Mouse (Mus musculus) urinary bladder, postnatal 25 days (tissue): ENCODE results near the gene Cops3.

Source experiments
- DNase-seq: peaks from one replicate; pipeline ENCODE4 v3.0.0; 2022; ENCODE audit warnings: low spot score

Gene Cops3

DNA sequence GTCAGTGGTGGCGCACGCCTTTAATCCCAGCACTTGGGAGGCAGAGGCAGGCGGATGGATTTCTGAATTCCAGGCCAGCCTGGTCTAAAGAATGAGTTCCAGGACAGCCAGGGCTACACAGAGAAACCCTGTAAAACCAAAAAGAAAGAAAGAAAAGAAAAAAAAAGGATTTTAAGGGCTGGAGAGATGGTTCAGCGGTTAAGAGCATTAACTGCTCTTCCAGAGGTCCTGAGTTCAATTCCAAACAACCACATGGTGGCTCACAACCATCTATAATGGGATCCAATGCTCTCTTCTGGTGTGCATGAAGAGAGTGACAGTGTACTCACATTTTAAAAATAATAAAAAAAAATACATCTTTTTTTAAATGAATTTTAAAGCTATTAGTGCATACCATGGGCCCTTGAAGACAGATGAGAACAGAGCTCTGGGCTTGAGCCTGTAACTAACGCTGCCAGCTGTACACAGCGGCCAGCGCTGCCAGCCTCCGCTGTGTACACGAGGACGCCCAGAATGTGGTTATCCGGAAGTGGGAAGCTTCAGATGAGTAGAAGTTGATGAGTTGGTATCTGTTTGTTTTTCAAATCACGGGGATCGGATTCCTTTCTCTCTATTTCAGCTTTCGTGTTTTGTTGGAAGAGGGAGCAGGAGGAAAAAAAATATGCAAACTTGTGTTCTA is 29.0 kb downstream of the Cops3 start:
- no peak for DNase-seq

- DNase-seq: peak; percentile 74
These were observed 29.8 kb downstream of the Cops3 start, which contains the start of gene Flcn for GRCm38 (mm10) chr11:59809670-59810474. Gene Flcn, minus strand, starts transcription at chr11:59810016.

- DNase-seq: no peak
These were observed 30.5 kb downstream of the Cops3 start for GRCm38 (mm10) chr11:59809071-59809669.

GRCm38 (mm10) chr11:59808170-59808960 is 31.3 kb downstream of the Cops3 start:
- no peak for DNase-seq

GRCm38 (mm10) chr11:59805656-59806055 is 34.0 kb downstream of the Cops3 start:
- DNase-seq: no peak

DNA sequence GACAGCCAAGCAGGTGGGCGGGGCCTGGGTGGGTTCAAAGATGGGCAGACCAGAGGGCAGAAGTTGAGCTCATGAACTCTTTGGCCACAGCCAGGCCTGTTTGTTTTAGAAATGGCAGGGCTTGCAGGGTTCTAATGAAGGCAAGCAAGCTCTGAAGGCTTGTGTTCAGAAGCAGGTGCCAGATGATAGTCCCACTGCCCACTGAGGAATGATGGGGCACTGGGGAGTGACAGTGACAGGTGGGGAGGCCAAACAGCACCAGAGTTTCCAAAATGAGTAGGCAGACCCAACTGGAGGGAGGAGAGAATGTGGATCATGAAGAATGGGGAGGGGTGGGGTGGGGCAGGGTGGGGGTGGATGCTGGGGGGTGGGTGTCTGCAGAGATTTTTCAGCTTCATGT is 34.4 kb downstream of the Cops3 start:
- DNase-seq: no peak

DNA sequence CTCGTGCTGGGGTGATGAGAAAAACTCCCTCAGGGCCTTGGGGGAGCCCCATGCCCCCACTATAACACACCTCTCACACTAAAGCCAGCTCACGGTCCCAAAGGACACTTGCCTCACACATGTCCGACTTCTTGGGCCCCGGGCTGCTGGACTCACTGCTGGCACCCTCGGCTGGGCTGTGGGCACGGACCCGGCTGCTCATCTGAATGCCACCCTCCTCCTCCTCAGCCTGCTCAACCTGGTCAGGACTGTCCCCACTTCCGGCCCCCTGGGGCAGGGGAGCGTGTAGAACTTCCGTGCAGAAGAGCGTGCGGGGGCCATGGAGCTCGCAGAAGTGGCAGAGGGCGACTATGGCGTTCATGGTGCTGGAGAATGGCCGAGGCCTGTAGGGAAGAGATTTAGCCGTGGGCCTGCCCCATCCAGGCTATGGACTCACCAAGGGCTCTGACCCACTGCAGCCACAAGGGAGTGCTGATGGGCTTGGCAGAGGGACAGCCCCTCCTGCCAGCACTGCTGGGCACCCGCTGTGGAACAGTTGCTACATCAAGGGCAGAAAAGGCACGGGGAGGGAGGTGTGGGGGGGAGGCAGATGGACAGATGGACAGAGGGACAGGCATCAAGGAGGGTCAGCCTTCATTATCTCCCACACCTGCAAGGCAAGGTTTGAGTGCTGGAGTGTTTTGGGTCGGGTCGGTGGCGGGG is 35.1 kb downstream of the Cops3 start:
- no peak for DNase-seq

GRCm38 (mm10) chr11:59803516-59803915 is 36.1 kb downstream of the Cops3 start:
- DNase-seq: no peak

DNA sequence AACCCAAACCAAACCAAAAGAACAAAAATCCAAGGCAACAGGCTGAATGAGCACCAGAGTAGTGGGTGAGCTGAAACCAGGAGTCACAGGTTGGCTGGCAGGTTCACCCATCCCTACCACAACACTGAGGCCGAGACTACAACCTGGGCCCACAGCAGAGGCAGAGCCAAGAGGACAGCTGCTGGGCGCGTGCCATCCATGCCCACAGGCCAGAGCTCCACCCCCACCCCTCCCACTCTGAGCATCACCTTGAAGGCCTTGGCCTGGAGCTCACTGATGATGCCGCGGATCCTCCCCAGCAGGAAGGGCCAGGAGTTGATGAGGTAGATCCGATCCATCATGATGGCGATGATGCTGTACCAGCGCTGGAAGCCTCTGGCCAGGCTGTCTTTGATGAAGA is 37.8 kb downstream of the Cops3 start:
- DNase-seq: no peak

DNA sequence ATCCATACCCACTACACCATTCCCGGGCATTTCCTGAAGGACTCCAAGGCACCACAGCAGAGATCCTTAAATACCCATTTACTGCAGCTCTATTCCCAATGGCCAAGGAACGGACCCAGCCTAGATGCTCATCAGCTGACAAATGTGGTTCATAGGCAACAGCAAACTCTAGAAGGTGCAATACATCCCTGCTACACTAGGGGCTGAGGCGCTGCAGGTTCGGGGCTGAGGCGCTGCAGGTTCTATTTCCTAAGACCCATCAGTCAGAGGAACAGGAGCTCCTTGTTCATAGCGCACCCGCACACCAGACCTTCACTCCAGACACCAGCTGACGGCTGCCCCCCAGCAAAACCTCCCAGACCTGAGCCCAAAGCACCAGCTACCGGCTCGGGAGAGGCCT is 39.2 kb downstream of the Cops3 start:
- DNase-seq: no peak

GRCm38 (mm10) chr11:59793390-59793789 is 46.2 kb downstream of the Cops3 start:
- DNase-seq: no peak

DNA sequence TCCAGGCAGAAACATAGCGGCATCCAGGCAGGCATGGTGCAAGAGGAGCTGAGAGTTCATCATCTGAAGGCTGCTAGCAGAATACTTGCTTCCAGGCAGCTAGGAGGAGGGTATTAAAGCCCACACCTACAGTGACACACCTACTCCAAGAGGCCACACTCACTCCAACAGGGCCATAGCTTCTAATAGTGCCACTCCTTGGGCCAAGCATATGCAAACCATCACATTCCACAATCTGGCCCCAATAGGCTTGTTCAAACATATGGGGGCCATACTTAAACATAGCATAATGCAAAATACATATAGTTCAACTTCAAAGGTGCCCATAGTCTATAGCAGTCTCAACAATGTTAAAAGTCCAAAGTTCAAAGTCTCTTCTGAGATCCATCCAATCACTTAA is 50.3 kb downstream of the Cops3 start:
- DNase-seq: no peak

GRCm38 (mm10) chr11:59787199-59787781 is 52.3 kb downstream of the Cops3 start, which contains the start of gene Pld6:
Gene Pld6, minus strand, starts transcription at chr11:59787645.
- DNase-seq: peak; percentile 60

DNA sequence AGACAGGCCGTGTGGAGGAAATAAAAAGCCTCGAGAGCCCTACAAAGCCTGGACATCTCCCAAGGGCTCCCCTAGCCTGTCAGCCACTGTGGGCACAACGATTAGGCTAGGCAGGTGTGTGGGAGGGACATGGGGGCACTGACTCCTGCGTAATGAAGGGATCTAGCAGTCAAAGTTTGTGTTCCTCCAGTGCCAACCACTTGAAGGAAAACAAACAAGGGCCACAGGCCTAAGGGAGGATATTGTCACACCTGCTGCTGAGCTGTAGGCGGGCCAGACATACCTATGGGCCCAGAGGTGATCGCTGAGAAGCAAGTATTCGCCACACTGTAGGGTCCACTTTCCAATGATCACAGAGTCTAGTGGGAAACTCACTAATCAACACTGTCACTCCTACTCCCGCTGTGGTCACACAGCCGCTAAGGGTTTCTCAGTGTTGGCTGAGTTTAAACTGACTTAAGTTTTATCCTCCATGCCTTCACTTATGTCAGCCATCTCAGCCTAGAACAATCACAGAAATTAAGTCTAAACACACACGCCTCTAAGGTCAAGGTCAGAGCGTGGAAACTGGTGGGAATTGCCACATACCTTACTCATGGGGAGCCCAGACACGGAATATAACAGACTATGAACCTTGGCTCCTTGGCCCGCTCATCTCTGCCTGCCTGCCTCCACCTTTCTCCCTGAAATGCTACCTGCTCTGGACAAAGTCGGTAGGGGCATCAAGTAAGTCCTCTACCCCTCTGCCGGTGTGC is 53.0 kb downstream of the Cops3 start:
- DNase-seq: no peak

DNA sequence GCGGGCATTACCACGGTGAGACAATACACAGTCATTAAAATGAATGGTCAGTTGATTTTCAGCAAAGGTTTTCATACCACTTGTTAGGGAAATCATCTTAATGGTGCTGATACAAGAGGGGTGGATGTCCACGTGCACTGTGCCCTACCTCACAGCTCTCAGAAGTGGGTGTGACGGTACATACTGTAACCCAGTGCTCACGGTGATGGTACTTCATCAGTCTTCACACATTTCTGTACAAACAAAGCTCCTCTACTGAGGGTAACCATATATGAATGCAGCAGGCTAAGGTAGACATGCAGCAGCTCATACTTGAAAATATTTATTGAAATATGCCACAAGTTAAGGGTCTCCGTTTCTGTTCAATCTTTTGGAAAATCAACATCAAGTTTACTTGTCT is 56.0 kb downstream of the Cops3 start:
- DNase-seq: no peak

DNA sequence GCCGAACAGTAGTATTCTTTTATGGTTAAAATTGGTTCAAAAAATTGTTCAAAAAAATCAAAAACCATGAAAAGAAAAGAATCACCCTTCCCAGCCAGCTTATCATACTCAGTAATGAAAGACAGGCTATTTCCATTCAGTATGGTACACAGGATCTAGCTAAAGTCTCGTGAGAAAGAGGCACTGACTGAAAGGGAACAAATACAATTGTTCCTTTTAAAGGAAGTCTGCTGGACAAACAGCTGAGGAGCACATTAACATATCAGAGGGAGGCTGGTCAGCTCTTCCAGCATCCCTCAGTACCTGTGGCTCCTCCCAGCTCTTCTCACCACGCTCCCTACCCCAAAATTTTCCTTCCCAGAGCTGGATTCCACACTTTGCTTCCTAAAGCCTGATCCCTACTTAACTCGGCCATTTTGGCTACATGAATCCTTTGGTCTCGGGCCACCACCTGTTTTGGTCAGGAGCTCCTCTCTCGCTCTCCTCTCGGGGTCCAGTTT is 57.5 kb downstream of the Cops3 start:
- DNase-seq: no peak

- DNase-seq: no peak
These were observed 59.4 kb downstream of the Cops3 start for GRCm38 (mm10) chr11:59780241-59780640.

DNA sequence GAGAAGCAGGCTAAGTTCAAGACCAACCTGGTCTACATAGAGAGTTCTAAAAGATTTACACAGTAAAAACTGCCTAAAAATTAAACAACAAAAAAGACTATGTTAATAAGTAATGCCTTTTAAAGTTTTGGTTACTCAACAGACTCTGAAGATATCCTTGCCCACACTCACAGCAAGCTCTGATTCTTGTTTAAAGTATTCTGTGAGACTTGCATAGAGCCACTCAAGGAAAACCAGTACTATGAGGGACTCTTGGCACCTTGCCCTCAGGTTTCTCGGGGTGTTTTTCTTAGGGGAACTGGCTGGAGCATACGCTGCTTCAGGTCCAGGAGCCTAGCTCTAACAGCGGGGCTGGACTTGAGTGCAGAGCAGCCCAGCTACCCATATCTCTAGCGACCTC is 60.2 kb downstream of the Cops3 start:
- no peak for DNase-seq

GRCm38 (mm10) chr11:59778874-59779223 is 60.8 kb downstream of the Cops3 start:
- DNase-seq: no peak

DNA sequence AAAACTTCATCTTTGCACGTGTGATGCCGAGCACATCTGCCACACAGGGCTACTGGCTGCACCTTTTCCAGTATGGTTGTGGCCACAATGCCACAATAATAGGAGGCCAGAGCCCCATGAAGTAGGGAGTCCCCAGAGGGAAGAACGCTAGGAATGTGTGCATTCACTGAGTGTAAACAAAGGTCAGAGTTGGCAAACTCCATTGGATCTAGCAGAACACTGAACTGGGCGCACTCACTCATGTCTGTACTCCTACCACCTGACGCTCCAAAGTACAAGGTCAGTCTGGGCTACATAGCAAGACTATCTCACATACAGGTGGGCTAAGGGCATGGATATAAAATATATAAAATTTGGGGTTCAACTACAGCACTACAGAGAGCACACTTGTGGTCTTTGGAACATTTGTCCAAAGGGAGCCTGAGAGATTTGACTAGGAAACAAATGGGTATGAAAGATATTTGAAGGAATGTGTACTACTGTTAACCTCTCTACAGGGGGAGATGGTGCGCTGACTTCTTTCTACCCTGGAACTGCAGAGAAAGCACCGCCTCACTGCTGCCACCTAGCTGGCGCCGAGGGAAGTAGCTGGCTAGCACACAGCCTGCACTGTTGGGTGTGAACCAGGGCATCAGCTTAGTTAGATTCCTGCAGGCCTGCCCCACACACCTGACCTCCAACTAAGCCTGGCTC is 61.3 kb downstream of the Cops3 start:
- DNase-seq: peak; percentile 71
